Mouse (Mus musculus) limb, embryonic 10.5 days (tissue): Measurements from ENCODE around the gene Urb1. TPM values are rescaled to one million over a fixed set of nuclear protein-coding genes. Genes with fewer than 3 reads are reported as not detected.

Experiments
- DNase-seq: peaks from one replicate; pipeline ENCODE4 v3.0.0-alpha.2; 2017; ENCODE audit warnings: low spot score
- H3K27ac ChIP-seq: fragments of 300-500 bp; sonication (generic); 2 replicates; pipeline ENCODE4 v1.5.1; 2016; ENCODE audit warnings: mild to moderate bottlenecking
- H3K27me3 ChIP-seq: fragments of 300-500 bp; sonication (generic); 2 replicates; pipeline ENCODE4 v1.6.1; 2016; ENCODE audit warnings: low read depth, mild to moderate bottlenecking; ENCODE audit not compliant: poor library complexity, severe bottlenecking
- H3K36me3 ChIP-seq: fragments of 300-500 bp; sonication (generic); 2 replicates; pipeline ENCODE4 v1.6.1; 2016; ENCODE audit warnings: mild to moderate bottlenecking, moderate library complexity
- H3K4me1 ChIP-seq: fragments of 300-500 bp; sonication (generic); 2 replicates; pipeline ENCODE4 v1.6.1; 2016
- H3K4me3 ChIP-seq: fragments of 300-500 bp; sonication (generic); 2 replicates; pipeline ENCODE4 v1.5.1; 2016; ENCODE audit warnings: mild to moderate bottlenecking, moderate library complexity
- H3K9me3 ChIP-seq: fragments of 300-500 bp; sonication (generic); replicated peaks from 2 replicates; pipeline ENCODE4 v1.6.1; 2016; ENCODE audit warnings: mild to moderate bottlenecking
- WGBS: fragments of 180-500 bp; shearing (Covaris S2); methylation state at CpG from one replicate; pipeline ENCODE4 v1.1.7; 2016; 5-methylcytosine and 5-hydroxymethylcytosine counted together
- polyA plus RNA-seq: library from polyadenylated mRNA; unstranded; fragments of >200 nt; fragmentation: Nextera tagmentation; extraction: Ambion mirVana; gene quantifications from 2 replicates; pipeline ENCODE4 v1.2.1, GENCODE M21; 2016

Gene Urb1
- polyA plus RNA-seq, 1 experiment from 2014 or later: 14.2 TPM

DNA sequence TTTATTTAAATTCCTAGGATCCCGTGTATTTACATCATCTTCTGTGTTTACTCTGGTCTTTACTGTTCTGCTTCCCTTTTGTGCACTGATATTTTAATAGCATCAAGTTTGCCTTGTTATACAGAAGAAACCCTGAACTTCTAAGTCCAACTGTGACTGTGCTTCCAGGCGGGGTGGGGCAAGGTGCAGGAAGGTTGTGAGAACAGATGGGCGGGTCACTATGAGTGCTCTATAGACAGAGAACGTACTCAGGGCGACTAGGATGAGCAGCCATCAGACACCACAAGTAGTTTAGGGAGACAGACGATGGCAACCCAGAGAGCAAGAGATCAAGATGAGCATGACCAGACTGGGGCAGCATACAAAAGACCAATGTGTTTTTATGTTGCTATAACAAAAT is 10.1 kb upstream of the Urb1 start:
- no peak overlapping the region for H3K4me3 ChIP-seq
- no peak for DNase-seq
- WGBS: 81% methylated on average over 6 of the region's 6 CpGs

DNA sequence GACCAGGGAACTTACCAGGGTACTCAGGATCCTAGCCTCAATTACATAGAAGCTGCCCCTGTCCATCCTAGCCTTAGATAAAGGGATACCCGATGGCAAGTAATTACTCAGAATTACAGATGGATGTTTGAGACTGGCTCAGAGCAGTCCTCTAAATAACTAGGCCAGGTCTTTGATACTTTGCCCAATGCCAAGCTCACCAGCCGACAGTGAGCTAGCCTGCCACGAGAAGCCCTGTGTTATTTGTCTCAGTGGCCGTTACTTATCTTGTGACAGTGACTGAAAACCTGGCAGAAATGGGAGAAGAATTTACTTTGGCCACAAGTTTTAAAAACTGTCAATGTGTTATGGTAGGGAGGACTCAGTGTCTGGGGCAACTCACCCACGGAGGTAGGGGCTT is 1.9 kb upstream of the Urb1 start:
- Histone ChIP-seq H3K27me3 (no peaks in the 10 kb centered on the region), H3K4me3 (no peak overlapping the region), H3K9me3 (no peaks in the 10 kb centered on the region), H3K4me1 (peaks cover 19% of the 10 kb centered on the region), H3K36me3 (no peaks in the 10 kb centered on the region), H3K27ac (no peak overlapping the region)
- no peak for DNase-seq
- 79% methylated on average over 5 of the region's 5 CpGs for WGBS

More for the DNA sequence above, 10.1 kb upstream of the Urb1 start:
- Histone ChIP-seq H3K36me3 (no peaks in the 10 kb centered on the region), H3K27me3 (no peaks in the 10 kb centered on the region), H3K9me3 (no peaks in the 10 kb centered on the region), H3K27ac (no peak overlapping the region), H3K4me1 (no peaks in the 10 kb centered on the region)

DNA sequence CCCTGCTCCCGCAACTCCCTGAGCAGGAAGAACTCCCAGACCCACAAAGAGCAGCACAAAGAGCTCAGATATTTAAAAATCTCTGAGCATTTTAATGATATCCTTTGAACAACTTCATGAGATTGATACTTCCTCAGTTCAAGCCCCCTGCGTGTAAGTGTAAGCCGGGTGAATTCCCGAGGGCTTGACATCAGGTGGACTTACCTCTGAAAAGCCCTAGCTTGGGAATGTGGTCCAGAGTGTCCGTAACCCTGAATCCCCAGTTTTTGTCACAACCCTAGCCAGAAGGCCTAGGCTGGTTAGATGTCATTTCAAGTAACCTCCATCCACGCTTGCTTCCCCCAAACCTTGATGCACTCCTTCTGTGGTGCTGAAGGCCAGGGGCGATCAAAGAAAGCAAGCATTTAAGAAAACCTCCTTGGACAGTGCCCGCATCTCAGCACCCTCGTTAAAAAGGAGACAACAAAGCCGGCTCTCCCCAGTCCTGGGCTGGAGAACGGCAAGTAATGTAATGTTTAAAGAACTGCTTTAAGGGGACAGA is 573 bp upstream of the Urb1 start:
- peak; percentile 33 for DNase-seq
- Histone ChIP-seq H3K4me3 (peak overlapping the region; percentile 94), H3K9me3 (no peaks in the 10 kb centered on the region), H3K4me1 (peaks cover 19% of the 10 kb centered on the region), H3K27ac (peak overlapping the region; percentile 80), H3K36me3 (no peaks in the 10 kb centered on the region), H3K27me3 (no peaks in the 10 kb centered on the region)
- WGBS: 55% methylated on average over 11 of the region's 11 CpGs

DNA sequence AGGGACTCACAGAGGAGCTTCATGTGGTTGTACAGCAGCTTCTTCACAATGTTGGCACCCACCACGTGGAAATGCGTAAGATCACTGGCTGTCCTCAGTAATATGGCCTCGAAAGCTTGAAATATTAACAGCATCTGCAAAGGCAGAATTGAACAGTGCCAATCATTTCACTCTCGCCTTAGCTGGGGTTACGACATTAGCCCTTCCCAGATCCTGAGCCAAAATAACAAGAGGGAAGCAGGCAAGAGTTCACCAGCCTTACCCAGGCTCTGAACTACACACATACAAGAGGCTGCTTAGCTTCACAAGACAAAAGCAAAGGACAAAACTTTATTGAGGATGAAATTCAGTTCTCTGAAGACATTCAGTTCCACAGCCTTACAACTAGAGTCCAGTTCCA is 5.7 kb downstream of the Urb1 start:
- DNase-seq: no peak

DNA sequence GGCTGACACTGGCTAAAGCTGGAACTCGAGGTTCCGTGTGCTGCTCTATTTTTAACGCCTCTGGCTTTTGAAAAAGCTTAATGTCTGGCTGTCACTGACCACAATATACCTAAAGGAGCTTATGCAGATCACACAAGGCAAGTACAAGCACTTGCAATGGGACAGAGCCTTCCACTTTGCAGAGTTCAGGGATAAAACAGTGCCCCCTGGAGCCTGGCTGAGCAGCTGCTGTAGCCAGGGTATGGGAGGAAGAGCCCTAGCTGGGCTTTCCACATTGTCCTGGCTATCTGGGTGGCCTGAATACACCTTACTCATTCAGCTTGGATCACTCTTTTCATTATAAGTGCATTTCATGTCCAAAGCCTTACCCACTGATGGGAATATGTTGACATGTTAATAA is 8.3 kb downstream of the Urb1 start:
- 94% methylated on average over 3 of the region's 3 CpGs for WGBS
- Histone ChIP-seq H3K36me3 (peaks cover 80% of the 10 kb centered on the region), H3K27me3 (no peaks in the 10 kb centered on the region), H3K27ac (no peak overlapping the region), H3K4me3 (no peak overlapping the region), H3K9me3 (no peaks in the 10 kb centered on the region), H3K4me1 (no peaks in the 10 kb centered on the region)
- peak; percentile 36 for DNase-seq

More for the DNA sequence above, 5.7 kb downstream of the Urb1 start:
- no peaks in the 10 kb centered on the region for H3K27me3 ChIP-seq
- H3K9me3 ChIP-seq: no peaks in the 10 kb centered on the region
- H3K4me3 ChIP-seq: no peak overlapping the region
- H3K36me3 ChIP-seq: peaks cover 55% of the 10 kb centered on the region
- no peak overlapping the region for H3K27ac ChIP-seq
- peaks cover 8% of the 10 kb centered on the region for H3K4me1 ChIP-seq
- 93% methylated on average over 5 of the region's 5 CpGs for WGBS

DNA sequence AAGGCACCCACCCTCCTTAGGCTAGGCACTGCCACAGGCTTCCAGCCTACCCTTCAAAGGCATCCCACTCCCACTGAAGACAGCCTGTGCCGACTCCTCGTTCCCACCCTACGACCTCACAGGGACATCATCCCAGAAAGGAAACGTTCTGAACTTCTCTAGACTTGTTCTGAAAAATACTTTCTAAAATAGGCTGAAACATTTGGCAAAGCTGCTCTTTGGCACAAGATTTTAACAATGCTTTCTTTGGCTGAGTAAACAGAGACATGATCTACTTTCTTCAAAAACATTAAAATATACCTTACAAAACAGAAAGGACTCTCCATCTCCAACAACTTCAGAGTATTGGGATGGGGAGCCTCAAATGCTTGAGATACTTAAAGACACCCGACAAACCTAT is 9.0 kb downstream of the Urb1 start:
- DNase-seq: no peak
- no peaks in the 10 kb centered on the region for H3K9me3 ChIP-seq
- WGBS: 96% methylated on average over 5 of the region's 5 CpGs
- H3K4me1 ChIP-seq: no peaks in the 10 kb centered on the region
- H3K27ac ChIP-seq: no peak overlapping the region
- H3K4me3 ChIP-seq: no peak overlapping the region
- peaks cover 87% of the 10 kb centered on the region for H3K36me3 ChIP-seq
- H3K27me3 ChIP-seq: no peaks in the 10 kb centered on the region

DNA sequence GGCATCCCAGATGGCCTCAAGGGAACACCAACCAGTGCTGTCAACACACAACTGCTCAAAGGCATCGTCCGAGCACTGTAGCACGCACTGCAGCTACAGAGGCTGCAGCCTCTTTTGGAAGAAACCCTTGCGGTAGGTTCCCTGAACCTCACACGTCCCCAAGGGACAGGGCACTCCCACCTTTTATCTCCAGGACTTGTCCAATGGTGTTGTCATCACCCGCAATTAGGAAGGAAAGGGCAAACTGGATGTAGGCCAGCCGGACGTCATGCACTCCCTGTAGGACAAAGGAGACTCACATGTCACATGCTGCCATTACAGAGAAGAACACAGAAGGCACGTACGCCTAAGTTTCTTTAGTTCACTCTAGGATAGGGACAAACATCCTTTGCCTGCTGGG is 10.4 kb downstream of the Urb1 start:
- 94% methylated on average over 10 of the region's 10 CpGs for WGBS
- no peak for DNase-seq
- Histone ChIP-seq H3K4me1 (no peaks in the 10 kb centered on the region), H3K27me3 (no peaks in the 10 kb centered on the region), H3K9me3 (no peaks in the 10 kb centered on the region), H3K36me3 (peaks cover 94% of the 10 kb centered on the region), H3K27ac (no peak overlapping the region), H3K4me3 (no peak overlapping the region)

DNA sequence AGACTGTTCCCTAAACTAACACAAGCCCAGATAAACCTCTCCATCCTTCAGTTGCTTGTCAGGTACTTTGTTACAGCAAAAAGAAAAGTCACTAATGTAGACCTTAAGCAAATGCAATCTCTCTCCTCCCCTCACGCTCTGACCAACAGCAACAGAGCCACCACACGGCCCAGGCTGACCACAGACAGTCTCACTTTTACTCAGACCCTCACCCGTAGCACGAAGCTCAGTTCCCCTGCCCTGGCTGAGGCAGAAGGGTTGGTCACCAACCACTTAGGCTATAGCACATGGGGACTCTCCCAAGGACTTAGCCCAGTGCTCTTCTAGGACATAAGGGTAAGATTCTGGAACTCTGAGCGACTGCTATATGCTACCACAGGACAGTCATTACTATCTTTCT is 11.4 kb downstream of the Urb1 start:
- Histone ChIP-seq H3K4me3 (no peak overlapping the region), H3K9me3 (no peaks in the 10 kb centered on the region), H3K27me3 (no peaks in the 10 kb centered on the region), H3K27ac (no peak overlapping the region), H3K4me1 (no peaks in the 10 kb centered on the region), H3K36me3 (peaks cover 93% of the 10 kb centered on the region)
- WGBS: 90% methylated on average over 5 of the region's 5 CpGs
- no peak for DNase-seq

DNA sequence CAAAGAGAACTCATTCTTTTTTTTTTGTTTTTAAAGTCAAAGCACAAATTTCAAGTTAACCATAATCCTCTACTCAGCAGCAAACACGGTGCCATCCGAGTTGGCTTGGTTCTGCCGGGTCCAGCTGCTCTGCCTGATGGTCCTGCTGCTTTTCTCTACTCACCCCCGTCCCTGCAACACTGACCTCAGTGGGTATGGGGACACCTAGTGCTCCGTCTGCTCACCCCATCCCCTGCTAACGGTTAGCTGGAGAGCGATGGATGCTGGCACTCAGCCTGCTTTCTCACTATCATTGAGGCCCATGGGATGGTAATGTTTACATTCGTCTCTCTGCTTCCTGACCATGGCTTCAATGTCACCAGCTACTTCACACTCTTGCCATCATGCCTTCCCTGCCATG is 11.8 kb downstream of the Urb1 start:
- DNase-seq: no peak
- peaks cover 94% of the 10 kb centered on the region for H3K36me3 ChIP-seq
- no peak overlapping the region for H3K27ac ChIP-seq
- no peaks in the 10 kb centered on the region for H3K9me3 ChIP-seq
- H3K4me1 ChIP-seq: no peaks in the 10 kb centered on the region
- WGBS: 90% methylated on average over 8 of the region's 8 CpGs
- no peaks in the 10 kb centered on the region for H3K27me3 ChIP-seq
- no peak overlapping the region for H3K4me3 ChIP-seq

DNA sequence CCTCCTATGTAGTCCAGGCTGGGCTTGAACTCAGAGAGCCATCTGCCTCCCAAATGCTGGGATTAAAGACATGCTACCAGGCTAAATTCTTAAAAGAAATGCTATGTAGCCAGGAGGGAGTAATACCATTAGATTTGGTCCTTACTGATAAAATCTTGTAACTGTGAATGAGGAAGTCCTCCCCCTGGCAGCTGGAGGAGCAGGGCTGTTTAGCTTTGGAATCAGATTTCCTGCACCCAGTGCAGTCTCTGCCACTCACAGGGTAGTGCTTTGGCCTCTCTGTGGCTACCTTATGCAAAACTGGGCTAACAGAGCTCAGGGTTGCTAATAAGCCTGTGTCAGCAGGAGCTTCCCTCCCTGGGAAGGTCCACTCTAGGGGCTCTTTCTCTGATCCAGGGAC is 15.5 kb downstream of the Urb1 start:
- no peak overlapping the region for H3K27ac ChIP-seq
- H3K36me3 ChIP-seq: peaks cover 99% of the 10 kb centered on the region
- H3K4me1 ChIP-seq: peaks cover 6% of the 10 kb centered on the region; the same call in 1 of the 2 replicates
- H3K9me3 ChIP-seq: no peaks in the 10 kb centered on the region
- no peaks in the 10 kb centered on the region for H3K27me3 ChIP-seq
- DNase-seq: no peak
- H3K4me3 ChIP-seq: no peak overlapping the region

DNA sequence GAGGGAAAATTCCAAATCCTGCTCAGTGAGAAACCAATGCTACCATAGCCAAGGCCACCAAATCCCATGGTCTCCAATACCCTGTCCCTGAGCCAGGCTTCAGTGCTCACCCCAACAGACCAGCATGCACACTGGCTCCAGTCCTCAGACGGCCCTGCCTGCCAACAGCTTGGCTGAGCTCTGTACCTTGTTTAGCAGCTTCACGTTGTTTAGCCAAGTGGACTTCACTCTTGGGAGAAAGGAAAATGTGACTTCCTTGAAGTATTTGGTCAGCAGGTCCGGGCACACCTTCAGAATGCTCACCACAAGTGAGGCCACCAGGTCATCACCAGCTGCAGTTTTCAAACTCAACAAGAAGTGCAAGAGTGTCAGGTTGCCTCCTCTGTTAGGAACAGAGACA is 17.7 kb downstream of the Urb1 start:
- no peak overlapping the region for H3K4me3 ChIP-seq
- H3K4me1 ChIP-seq: peaks cover 6% of the 10 kb centered on the region; the same call in 1 of the 2 replicates
- H3K27me3 ChIP-seq: no peaks in the 10 kb centered on the region
- H3K36me3 ChIP-seq: peaks cover 99% of the 10 kb centered on the region
- no peaks in the 10 kb centered on the region for H3K9me3 ChIP-seq
- no peak for DNase-seq
- no peak overlapping the region for H3K27ac ChIP-seq
- 87% methylated on average over 3 of the region's 3 CpGs for WGBS

DNA sequence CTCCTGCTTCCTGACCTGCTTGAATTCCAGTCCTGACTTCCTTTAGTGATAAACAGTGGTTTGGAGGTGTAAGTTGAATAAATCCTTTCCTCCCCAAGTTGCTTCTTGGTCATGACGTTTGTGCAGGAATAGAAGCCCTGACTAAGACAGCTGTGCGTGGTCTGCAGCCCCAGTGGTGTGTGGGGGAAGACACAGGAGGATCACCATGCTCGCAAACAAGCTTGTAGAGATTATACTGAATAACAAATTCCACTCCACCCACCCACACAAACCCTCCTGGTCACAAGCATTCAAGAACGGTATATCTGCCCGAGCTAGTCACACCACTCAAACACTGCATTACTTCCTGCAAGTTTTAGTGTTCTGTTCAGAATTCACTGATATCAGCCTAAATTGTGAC is 18.1 kb downstream of the Urb1 start:
- H3K27ac ChIP-seq: no peak overlapping the region
- H3K9me3 ChIP-seq: no peaks in the 10 kb centered on the region
- no peak overlapping the region for H3K4me3 ChIP-seq
- H3K4me1 ChIP-seq: peaks cover 6% of the 10 kb centered on the region; the same call in 1 of the 2 replicates
- peaks cover 99% of the 10 kb centered on the region for H3K36me3 ChIP-seq
- no peak for DNase-seq
- H3K27me3 ChIP-seq: no peaks in the 10 kb centered on the region
- WGBS: 84% methylated on average over 5 of the region's 5 CpGs

DNA sequence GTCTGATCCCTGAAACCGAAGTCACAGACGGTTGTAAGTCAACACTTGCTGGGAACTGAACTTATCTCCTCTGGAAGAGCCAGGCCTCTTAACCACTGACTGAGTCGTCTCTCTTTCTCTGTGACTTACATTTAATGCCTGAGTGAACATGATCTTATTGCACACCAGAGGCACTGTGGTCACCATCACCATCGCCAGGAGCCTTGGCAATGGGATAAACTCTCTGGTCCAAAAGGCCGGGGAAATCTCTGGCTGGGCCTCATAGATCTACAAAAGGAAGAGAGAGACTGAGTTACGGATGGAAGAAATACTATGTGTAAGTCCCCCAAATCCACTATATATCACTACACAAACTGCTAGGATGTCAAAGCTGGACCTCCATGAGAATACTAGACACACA is 19.3 kb downstream of the Urb1 start:
- H3K4me3 ChIP-seq: no peak overlapping the region
- H3K27ac ChIP-seq: no peak overlapping the region
- peaks cover 99% of the 10 kb centered on the region for H3K36me3 ChIP-seq
- no peak for DNase-seq
- H3K27me3 ChIP-seq: no peaks in the 10 kb centered on the region
- no peaks in the 10 kb centered on the region for H3K9me3 ChIP-seq
- 96% methylated on average over 6 of the region's 6 CpGs for WGBS
- peaks cover 6% of the 10 kb centered on the region; the same call in 1 of the 2 replicates for H3K4me1 ChIP-seq

DNA sequence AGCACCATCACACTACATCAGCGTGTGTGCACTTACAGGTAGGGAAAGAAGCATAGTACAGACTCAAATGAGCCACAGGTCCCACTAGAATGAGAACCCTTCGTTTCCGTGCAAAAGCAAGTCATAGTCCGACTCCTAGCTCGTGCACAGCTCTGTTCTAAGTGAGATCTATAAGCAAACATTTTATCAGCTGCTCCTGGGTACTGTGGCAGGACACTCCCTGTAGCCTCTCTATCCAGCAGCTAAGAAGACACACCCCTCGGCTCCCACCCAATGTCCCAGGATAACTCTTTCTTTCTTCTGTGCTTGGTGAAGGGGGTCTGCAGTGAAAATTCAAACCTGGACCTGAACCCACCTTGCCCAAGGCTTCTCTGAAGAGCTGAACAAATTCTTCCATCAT is 21.6 kb downstream of the Urb1 start:
- H3K36me3 ChIP-seq: peaks cover 100% of the 10 kb centered on the region
- no peaks in the 10 kb centered on the region for H3K9me3 ChIP-seq
- H3K27ac ChIP-seq: no peak overlapping the region
- 94% methylated on average over 6 of the region's 6 CpGs for WGBS
- peaks cover 6% of the 10 kb centered on the region; the same call in 1 of the 2 replicates for H3K4me1 ChIP-seq
- H3K27me3 ChIP-seq: no peaks in the 10 kb centered on the region
- no peak for DNase-seq
- H3K4me3 ChIP-seq: no peak overlapping the region
